Mouse (Mus musculus): ENCODE measurements around the gene Sqstm1. TPM values are rescaled to one million over a fixed set of nuclear protein-coding genes. Genes with fewer than 3 reads are reported as not detected.

The Sqstm1 gene
- polyA plus RNA-seq, 1 experiment from 2014 or later: 214 TPM

GRCm38 (mm10) chr11:50238821-50239791, 28.5 kb upstream of the Sqstm1 start:
- no peaks in the 10 kb centered on the region for H3K9me3 ChIP-seq
- H3K36me3 ChIP-seq: peaks cover 9% of the 10 kb centered on the region
- no peak overlapping the region for H3K4me3 ChIP-seq
- 88% methylated on average over 9 of the region's 9 CpGs for WGBS
- no peak overlapping the region for H3K27ac ChIP-seq
- no peak overlapping the region for H3K4me2 ChIP-seq (replicated peaks)
- no peak for ATAC-seq (ENCODE audit: low FRiP score, low read depth)
- peaks cover 14% of the 10 kb centered on the region for H3K4me1 ChIP-seq
- no peak overlapping the region for H3K9ac ChIP-seq
- peaks cover 37% of the 10 kb centered on the region for H3K27me3 ChIP-seq

- Histone ChIP-seq H3K9ac (no peak within 1 kb of the TSS), H3K4me3 (peak within 1 kb of the TSS; percentile 60), H3K27me3 (peaks cover 37% of the 10 kb centered on the region), H3K4me2 (replicated peaks) (peak within 1 kb of the TSS; percentile 92), H3K36me3 (peaks cover 17% of the 10 kb centered on the region), H3K4me1 (peaks cover 14% of the 10 kb centered on the region), H3K9me3 (no peaks in the 10 kb centered on the region), H3K27ac (no peak within 1 kb of the TSS)
- no peak for ATAC-seq (ENCODE audit: low FRiP score, low read depth)
- WGBS: 37% methylated on average over 10 of the region's 10 CpGs
Observed at GRCm38 (mm10) chr11:50238324-50238723, 27.7 kb upstream of the Sqstm1 start, which contains the start of gene Ltc4s. TSS of gene Ltc4s (minus strand) at chr11:50238616.

GRCm38 (mm10) chr11:50236937-50237835, 26.6 kb upstream of the Sqstm1 start:
- Histone ChIP-seq H3K4me1 (peaks cover 14% of the 10 kb centered on the region), H3K9me3 (no peaks in the 10 kb centered on the region), H3K4me2 (replicated peaks) (peak overlapping the region; percentile 92), H3K27ac (no peak overlapping the region), H3K4me3 (peak overlapping the region; percentile 60), H3K36me3 (peaks cover 29% of the 10 kb centered on the region), H3K9ac (peak overlapping the region; percentile 60), H3K27me3 (peaks cover 37% of the 10 kb centered on the region)
- WGBS: 2% methylated on average over 66 of the region's 66 CpGs
- peak; percentile 67; the same call in 1 of the 2 replicates for ATAC-seq (ENCODE audit: low FRiP score, low read depth)

- H3K27ac ChIP-seq: no peak overlapping the region
- no peaks in the 10 kb centered on the region for H3K9me3 ChIP-seq
- peak; percentile 89 for ATAC-seq (ENCODE audit: low FRiP score, low read depth)
- peaks cover 35% of the 10 kb centered on the region for H3K36me3 ChIP-seq
- H3K4me3 ChIP-seq: peak overlapping the region; percentile 60
- peaks cover 14% of the 10 kb centered on the region for H3K4me1 ChIP-seq
- 2% methylated on average over 27 of the region's 27 CpGs for WGBS
- peak overlapping the region; percentile 92 for H3K4me2 ChIP-seq (replicated peaks)
- peaks cover 37% of the 10 kb centered on the region for H3K27me3 ChIP-seq
- peak overlapping the region; percentile 73 for H3K9ac ChIP-seq
Observed at GRCm38 (mm10) chr11:50236540-50236936, 25.9 kb upstream of the Sqstm1 start.

GRCm38 (mm10) chr11:50234606-50235005, 24.0 kb upstream of the Sqstm1 start:
- Histone ChIP-seq H3K36me3 (peaks cover 38% of the 10 kb centered on the region), H3K4me2 (replicated peaks) (no peak overlapping the region), H3K4me1 (peaks cover 24% of the 10 kb centered on the region), H3K4me3 (no peak overlapping the region), H3K27me3 (peaks cover 46% of the 10 kb centered on the region), H3K9ac (no peak overlapping the region), H3K9me3 (no peaks in the 10 kb centered on the region), H3K27ac (no peak overlapping the region)
- 93% methylated on average over 25 of the region's 25 CpGs for WGBS
- ATAC-seq (ENCODE audit: low FRiP score, low read depth): no peak

- WGBS: 82% methylated on average over 11 of the region's 11 CpGs
- Histone ChIP-seq H3K27ac (no peak overlapping the region), H3K4me1 (peaks cover 30% of the 10 kb centered on the region), H3K4me3 (no peak overlapping the region), H3K9ac (no peak overlapping the region), H3K27me3 (peaks cover 39% of the 10 kb centered on the region), H3K4me2 (replicated peaks) (no peak overlapping the region), H3K9me3 (no peaks in the 10 kb centered on the region), H3K36me3 (peaks cover 38% of the 10 kb centered on the region)
- ATAC-seq (ENCODE audit: low FRiP score, low read depth): no peak
Observed at GRCm38 (mm10) chr11:50233993-50234392, 23.4 kb upstream of the Sqstm1 start.

GRCm38 (mm10) chr11:50233022-50233421, 22.4 kb upstream of the Sqstm1 start:
- peaks cover 30% of the 10 kb centered on the region for H3K27me3 ChIP-seq
- H3K4me1 ChIP-seq: peaks cover 40% of the 10 kb centered on the region
- no peaks in the 10 kb centered on the region for H3K9me3 ChIP-seq
- no peak overlapping the region for H3K4me3 ChIP-seq
- WGBS: 93% methylated on average over 13 of the region's 13 CpGs
- ATAC-seq (ENCODE audit: low FRiP score, low read depth): no peak
- H3K36me3 ChIP-seq: peaks cover 38% of the 10 kb centered on the region
- no peak overlapping the region for H3K9ac ChIP-seq
- H3K4me2 ChIP-seq (replicated peaks): no peak overlapping the region
- H3K27ac ChIP-seq: no peak overlapping the region

- H3K9ac ChIP-seq: no peak overlapping the region
- H3K27ac ChIP-seq: no peak overlapping the region
- H3K9me3 ChIP-seq: no peaks in the 10 kb centered on the region
- peaks cover 38% of the 10 kb centered on the region for H3K36me3 ChIP-seq
- ATAC-seq (ENCODE audit: low FRiP score, low read depth): no peak
- peak overlapping the region; percentile 27; the same call in 1 of the 2 replicates for H3K4me3 ChIP-seq
- H3K4me2 ChIP-seq (replicated peaks): peak overlapping the region; percentile 60
- 24% methylated on average over 8 of the region's 8 CpGs for WGBS
- H3K27me3 ChIP-seq: peaks cover 16% of the 10 kb centered on the region
- peaks cover 49% of the 10 kb centered on the region for H3K4me1 ChIP-seq
Observed at GRCm38 (mm10) chr11:50231411-50231810, 20.8 kb upstream of the Sqstm1 start.

- H3K36me3 ChIP-seq: peaks cover 38% of the 10 kb centered on the region
- H3K9ac ChIP-seq: no peak overlapping the region
- peaks cover 11% of the 10 kb centered on the region for H3K27me3 ChIP-seq
- 29% methylated on average over 45 of the region's 45 CpGs for WGBS
- no peak for ATAC-seq (ENCODE audit: low FRiP score, low read depth)
- H3K27ac ChIP-seq: no peak overlapping the region
- no peaks in the 10 kb centered on the region for H3K9me3 ChIP-seq
- peak overlapping the region; percentile 27 for H3K4me3 ChIP-seq
- H3K4me2 ChIP-seq (replicated peaks): peak overlapping the region; percentile 60
- peaks cover 48% of the 10 kb centered on the region for H3K4me1 ChIP-seq
Observed at GRCm38 (mm10) chr11:50230481-50231304, 20.1 kb upstream of the Sqstm1 start.

- Histone ChIP-seq H3K4me1 (peaks cover 48% of the 10 kb centered on the region), H3K9me3 (no peaks in the 10 kb centered on the region), H3K9ac (peak overlapping the region; percentile 25; the same call in 1 of the 2 replicates), H3K27ac (no peak overlapping the region), H3K4me2 (replicated peaks) (no peak overlapping the region; the same call in 1 of the 2 replicates), H3K4me3 (no peak overlapping the region), H3K27me3 (peaks cover 10% of the 10 kb centered on the region; the same call in 1 of the 2 replicates), H3K36me3 (peaks cover 31% of the 10 kb centered on the region)
- WGBS: 41% methylated on average over 7 of the region's 7 CpGs
- no peak for ATAC-seq (ENCODE audit: low FRiP score, low read depth)
Observed at GRCm38 (mm10) chr11:50229252-50229910, 18.8 kb upstream of the Sqstm1 start.
